Mouse (Mus musculus): Measurements from ENCODE around the gene Sfxn5. TPM values are rescaled to one million over a fixed set of nuclear protein-coding genes. Genes with fewer than 3 reads are reported as not detected.
A peak's percentile ranks its signal among the peaks of the same experiment; 100 is the strongest.

The Sfxn5 gene
- polyA plus RNA-seq, 1 experiment, result 2.0 TPM

DNA sequence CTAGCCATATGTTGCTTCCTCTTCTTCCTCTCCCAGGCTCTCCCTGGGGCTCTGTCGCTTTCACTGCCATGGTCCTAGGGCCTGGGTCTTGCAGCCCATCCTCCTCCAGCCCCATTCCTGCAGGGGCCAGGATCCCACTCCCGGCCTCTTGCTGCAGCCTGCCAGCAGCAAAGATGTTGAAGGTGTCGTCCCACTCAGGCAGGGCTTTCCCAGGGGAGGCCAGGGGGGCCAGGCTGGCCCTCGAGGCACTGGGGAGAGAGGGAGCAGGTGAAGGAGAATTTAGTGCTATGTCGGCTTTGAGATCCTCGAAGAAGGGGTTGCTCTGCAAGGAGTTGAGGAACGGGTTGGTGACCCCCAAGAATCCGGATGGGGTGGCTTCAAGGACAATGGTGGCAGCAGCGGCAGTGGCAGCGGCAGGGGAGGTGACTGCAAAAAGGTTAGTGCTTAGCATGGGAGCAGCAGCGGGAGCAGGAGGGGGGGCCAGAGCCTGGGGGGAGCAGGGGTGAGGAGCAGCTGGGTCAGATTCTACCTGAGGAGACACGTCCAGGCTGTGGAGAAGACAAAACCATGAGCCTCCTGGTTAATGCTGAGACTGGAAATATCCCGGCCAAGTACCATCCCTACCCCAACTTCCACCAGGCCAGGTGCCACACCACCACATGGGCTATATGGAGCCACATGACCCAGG, 8.7 kb upstream of the Sfxn5 start:
- Histone ChIP-seq H3K27me3 (ENCODE audit: control insufficient read depth, insufficient read depth, insufficient read length) (no peaks in the 10 kb centered on the region), H3K79me2 (ENCODE audit: control insufficient read depth, insufficient read depth) (no peaks in the 10 kb centered on the region), H3ac (ENCODE audit: control insufficient read depth, insufficient read length) (no peak overlapping the region), H3K36me3 (ENCODE audit: control insufficient read depth, insufficient read depth) (no peaks in the 10 kb centered on the region), H3K4me3 (no peak overlapping the region), H3K4me2 (ENCODE audit: low read depth) (no peak overlapping the region)
- TF ChIP-seq POLR2AphosphoS2 (IDR thresholded peaks at IDR 0.05; ENCODE audit: insufficient read length, low read depth) (no peak), TCF12 (IDR thresholded peaks at IDR 0.05; ENCODE audit: insufficient read depth, poor library complexity, severe bottlenecking) (no peak), MYOG (IDR thresholded peaks at IDR 0.05; ENCODE audit: control insufficient read depth in 1 of 3, insufficient read depth in 1 of 3, insufficient read length in 2 of 3, low read depth in 2 of 3) (no peak), SRF (IDR thresholded peaks at IDR 0.05; ENCODE audit: control insufficient read depth, insufficient read length, low read depth) (no peak), MAX (IDR thresholded peaks at IDR 0.05; ENCODE audit: low read depth) (no peak), REST (IDR thresholded peaks at IDR 0.05; ENCODE audit: insufficient read depth, insufficient read length) (no peak), USF1 (IDR thresholded peaks at IDR 0.05; ENCODE audit: low read depth) (no peak), MYOD1 (IDR thresholded peaks at IDR 0.05; ENCODE audit: control insufficient read depth in 1 of 3, insufficient read length in 2 of 3, low read depth in 2 of 3) (no peak), CEBPB (IDR thresholded peaks at IDR 0.05; ENCODE audit: insufficient read depth, poor library complexity, severe bottlenecking) (no peak), POLR2A (IDR thresholded peaks at IDR 0.05; ENCODE audit: insufficient read length, low read depth) (no peak), E2F4 (IDR thresholded peaks at IDR 0.05; ENCODE audit: insufficient read depth) (no peak), TCF3 (IDR thresholded peaks at IDR 0.05; ENCODE audit: insufficient read length, low read depth) (no peak)

- Histone ChIP-seq H3K79me2 (ENCODE audit: control insufficient read depth, insufficient read depth) (no peaks in the 10 kb centered on the region), H3ac (ENCODE audit: control insufficient read depth, insufficient read length) (no peak overlapping the region), H3K4me3 (no peak overlapping the region), H3K27me3 (ENCODE audit: control insufficient read depth, insufficient read depth, insufficient read length) (no peaks in the 10 kb centered on the region), H3K36me3 (ENCODE audit: control insufficient read depth, insufficient read depth) (no peaks in the 10 kb centered on the region), H3K4me2 (ENCODE audit: low read depth) (no peak overlapping the region)
- no peak for TF ChIP-seq SRF (IDR thresholded peaks at IDR 0.05; ENCODE audit: control insufficient read depth, insufficient read length, low read depth)
- no peak for TF ChIP-seq E2F4 (IDR thresholded peaks at IDR 0.05; ENCODE audit: insufficient read depth)
- TF ChIP-seq TCF3 (IDR thresholded peaks at IDR 0.05; ENCODE audit: insufficient read length, low read depth), result no peak
- TF ChIP-seq POLR2A (IDR thresholded peaks at IDR 0.05; ENCODE audit: insufficient read length, low read depth), result no peak
- TF ChIP-seq CEBPB (IDR thresholded peaks at IDR 0.05; ENCODE audit: insufficient read depth, poor library complexity, severe bottlenecking), result no peak
Measured at GRCm38 (mm10) chr6:85340184-85340583, 7.0 kb upstream of the Sfxn5 start.

DNA sequence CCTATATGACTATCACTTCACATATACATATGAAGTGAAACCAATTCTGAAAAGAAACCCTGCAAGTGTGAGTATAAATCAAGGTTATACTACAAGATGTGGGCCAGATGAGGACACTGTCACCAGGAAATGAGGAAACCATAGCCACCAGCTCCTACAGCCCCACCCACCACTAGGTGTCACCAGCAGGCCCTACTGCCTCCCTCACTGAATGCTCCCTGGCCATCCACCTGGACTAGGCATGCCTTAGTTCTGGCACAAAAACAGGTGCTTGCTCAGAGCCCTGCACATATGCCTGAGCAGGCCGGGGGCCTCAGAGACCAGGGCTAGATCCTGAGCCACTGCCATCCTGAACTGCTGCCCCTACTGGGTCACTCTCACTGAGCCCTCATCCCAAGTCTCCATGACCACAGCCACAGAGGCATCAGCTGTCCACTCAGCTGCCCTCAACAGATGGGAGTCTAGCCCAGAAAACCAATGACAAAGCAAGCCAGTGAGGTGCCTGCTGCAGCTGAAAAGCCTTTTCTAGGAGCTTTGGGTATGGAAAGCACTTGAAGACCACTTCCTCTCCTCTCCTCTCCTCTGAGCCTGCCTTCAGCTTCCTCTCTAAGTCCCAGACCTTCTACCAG, 6.2 kb upstream of the Sfxn5 start:
- H3K27me3 ChIP-seq (ENCODE audit: control insufficient read depth, insufficient read depth, insufficient read length), result no peaks in the 10 kb centered on the region
- TF ChIP-seq MYOG (IDR thresholded peaks at IDR 0.05; ENCODE audit: control insufficient read depth in 1 of 3, insufficient read depth in 1 of 3, insufficient read length in 2 of 3, low read depth in 2 of 3) (peak; percentile 78 to 91 (median 80)), TCF3 (IDR thresholded peaks at IDR 0.05; ENCODE audit: insufficient read length, low read depth) (peak; percentile 68), TCF12 (IDR thresholded peaks at IDR 0.05; ENCODE audit: insufficient read depth, poor library complexity, severe bottlenecking) (peak; percentile 15), CEBPB (IDR thresholded peaks at IDR 0.05; ENCODE audit: insufficient read depth, poor library complexity, severe bottlenecking) (no peak), MYOD1 (IDR thresholded peaks at IDR 0.05; ENCODE audit: control insufficient read depth in 1 of 3, insufficient read length in 2 of 3, low read depth in 2 of 3) (peak in 2 of 3 experiments; percentile 77 to 89), USF1 (IDR thresholded peaks at IDR 0.05; ENCODE audit: low read depth) (no peak), REST (IDR thresholded peaks at IDR 0.05; ENCODE audit: insufficient read depth, insufficient read length) (no peak)
- H3K79me2 ChIP-seq (ENCODE audit: control insufficient read depth, insufficient read depth), result no peaks in the 10 kb centered on the region
- H3ac ChIP-seq (ENCODE audit: control insufficient read depth, insufficient read length), result no peak overlapping the region
- no peaks in the 10 kb centered on the region for H3K36me3 ChIP-seq (ENCODE audit: control insufficient read depth, insufficient read depth)
- no peak overlapping the region for H3K4me2 ChIP-seq (ENCODE audit: low read depth)
- no peak overlapping the region for H3K4me3 ChIP-seq

- H3K4me2 ChIP-seq (ENCODE audit: low read depth), result no peak overlapping the region
- no peaks in the 10 kb centered on the region for H3K27me3 ChIP-seq (ENCODE audit: control insufficient read depth, insufficient read depth, insufficient read length)
- no peaks in the 10 kb centered on the region for H3K79me2 ChIP-seq (ENCODE audit: control insufficient read depth, insufficient read depth)
- H3K36me3 ChIP-seq (ENCODE audit: control insufficient read depth, insufficient read depth), result no peaks in the 10 kb centered on the region
- TF ChIP-seq POLR2AphosphoS2 (IDR thresholded peaks at IDR 0.05; ENCODE audit: insufficient read length, low read depth) (no peak), USF1 (IDR thresholded peaks at IDR 0.05; ENCODE audit: low read depth) (no peak), POLR2A (IDR thresholded peaks at IDR 0.05; ENCODE audit: insufficient read length, low read depth) (no peak), MAX (IDR thresholded peaks at IDR 0.05; ENCODE audit: low read depth) (no peak), REST (IDR thresholded peaks at IDR 0.05; ENCODE audit: insufficient read depth, insufficient read length) (no peak), MYOD1 (IDR thresholded peaks at IDR 0.05; ENCODE audit: control insufficient read depth in 1 of 3, insufficient read length in 2 of 3, low read depth in 2 of 3) (no peak), SRF (IDR thresholded peaks at IDR 0.05; ENCODE audit: control insufficient read depth, insufficient read length, low read depth) (no peak), MYOG (IDR thresholded peaks at IDR 0.05; ENCODE audit: control insufficient read depth in 1 of 3, insufficient read depth in 1 of 3, insufficient read length in 2 of 3, low read depth in 2 of 3) (no peak), TCF3 (IDR thresholded peaks at IDR 0.05; ENCODE audit: insufficient read length, low read depth) (no peak), E2F4 (IDR thresholded peaks at IDR 0.05; ENCODE audit: insufficient read depth) (no peak), TCF12 (IDR thresholded peaks at IDR 0.05; ENCODE audit: insufficient read depth, poor library complexity, severe bottlenecking) (no peak)
- no peak overlapping the region for H3K4me3 ChIP-seq
- H3ac ChIP-seq (ENCODE audit: control insufficient read depth, insufficient read length), result no peak overlapping the region
Measured at GRCm38 (mm10) chr6:85336944-85337343, 3.7 kb upstream of the Sfxn5 start.
